Mouse (Mus musculus): ENCODE data around the gene Emc4.

The Emc4 gene

DNA sequence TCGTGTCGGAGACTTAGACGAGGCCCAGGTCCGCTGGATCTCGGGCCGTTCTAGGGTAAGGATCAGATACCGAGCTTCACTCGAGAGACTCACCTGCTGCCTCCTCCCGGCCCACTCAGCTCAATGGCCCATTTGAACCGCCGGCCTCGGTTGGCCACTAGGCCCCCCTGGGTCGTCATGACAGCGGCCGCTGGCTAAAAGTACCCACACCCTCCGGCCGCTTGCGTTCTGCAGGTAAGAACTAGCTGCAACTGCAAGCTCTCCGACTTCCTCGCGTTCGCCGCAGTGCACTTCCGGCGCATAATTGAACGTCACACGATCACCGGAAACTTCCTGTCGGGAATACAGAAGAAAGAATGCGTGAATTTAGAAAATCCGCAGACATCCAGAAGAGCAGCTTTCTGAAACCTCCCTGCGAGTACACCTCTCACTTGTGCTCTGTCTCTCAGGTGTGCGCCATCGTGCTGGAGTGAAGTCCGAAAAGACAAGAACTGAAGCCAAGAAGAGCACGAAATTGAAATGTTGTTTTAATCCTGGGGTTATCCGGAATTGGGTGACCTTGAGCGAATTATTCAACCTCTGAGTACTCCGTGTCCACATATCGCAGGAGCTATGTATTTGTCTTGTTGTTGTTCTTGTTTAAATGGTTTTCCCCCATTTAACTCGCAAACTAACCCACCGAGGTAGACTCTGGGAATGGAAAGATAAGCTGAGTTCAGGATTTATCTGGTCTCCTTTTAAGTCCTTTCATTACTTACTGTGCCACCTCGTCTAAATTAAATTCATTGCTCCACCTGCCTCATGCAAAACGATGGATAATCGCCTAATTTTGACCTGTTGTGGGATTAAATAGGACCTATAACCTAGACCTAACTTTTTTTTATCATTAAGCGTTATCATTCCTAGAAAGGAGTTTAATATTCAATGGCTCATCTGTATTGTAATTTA is at the start of gene Emc4:
Gene Emc4 (minus strand): TSS at position 302 of the 948 bp plus-strand sequence.
- peak; percentile 94 for DNase-seq (ENCODE audit: low read depth)

DNA sequence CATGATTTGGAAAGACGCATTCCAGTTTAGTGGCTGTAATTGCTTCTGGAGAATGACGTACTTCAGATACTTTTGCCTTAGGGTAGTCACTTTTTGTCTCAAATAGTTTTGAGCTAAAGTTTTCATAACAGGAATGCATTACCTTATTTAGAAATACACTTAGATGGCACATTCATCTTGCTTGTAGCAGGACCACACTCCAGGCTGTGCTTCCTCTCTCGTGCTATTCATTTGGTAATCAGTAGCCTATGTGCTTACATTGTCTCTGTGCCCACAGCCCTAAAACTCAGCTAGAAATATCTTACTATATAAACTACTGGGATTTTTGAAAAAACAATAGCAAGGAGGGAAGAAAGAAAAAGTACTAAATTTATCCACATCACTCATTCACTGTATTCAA is 39.2 kb upstream of the Emc4 start:
- DNase-seq (ENCODE audit: low read depth), result no peak

DNA sequence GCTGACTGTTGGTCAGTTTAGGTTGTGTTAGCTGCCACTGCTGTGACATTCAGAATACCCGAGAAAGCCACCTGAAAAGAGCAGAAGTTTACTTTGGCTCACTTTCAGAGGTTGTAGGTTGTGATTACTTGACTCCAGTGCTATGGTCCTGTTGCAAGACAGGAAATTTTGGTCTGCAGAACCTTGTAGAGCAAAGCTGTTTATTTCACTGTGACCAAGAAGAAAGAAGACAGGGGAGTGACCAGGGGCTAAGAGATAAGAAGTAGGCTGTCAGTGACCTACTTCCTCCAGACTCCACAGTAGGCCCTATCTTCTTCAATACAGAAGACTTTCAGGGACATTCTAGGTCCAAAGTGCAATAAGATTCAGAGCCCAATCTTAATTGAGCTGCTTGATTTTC is 28.8 kb upstream of the Emc4 start:
- peak; percentile 95 for DNase-seq (ENCODE audit: low read depth)

DNA sequence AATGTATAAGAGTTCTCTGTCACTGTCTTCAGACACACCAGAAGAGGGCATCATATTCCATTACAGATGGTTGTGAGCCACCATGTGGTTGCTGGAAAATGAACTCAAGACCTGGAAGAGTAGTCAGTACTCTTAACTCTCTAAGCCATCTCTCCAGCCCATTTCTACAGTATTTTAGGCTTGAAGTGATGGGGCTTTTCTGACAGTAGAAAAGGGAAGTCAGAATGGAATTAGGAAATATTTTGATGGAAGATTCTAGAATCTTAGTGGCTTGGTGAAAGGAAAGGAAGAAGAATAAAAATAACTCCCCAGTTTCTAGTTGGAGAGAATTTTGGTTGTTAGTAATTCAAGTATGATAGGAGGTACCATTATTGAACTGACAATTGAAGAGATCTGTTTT is 26.1 kb upstream of the Emc4 start:
- peak; percentile 38 for DNase-seq (ENCODE audit: low read depth)

DNA sequence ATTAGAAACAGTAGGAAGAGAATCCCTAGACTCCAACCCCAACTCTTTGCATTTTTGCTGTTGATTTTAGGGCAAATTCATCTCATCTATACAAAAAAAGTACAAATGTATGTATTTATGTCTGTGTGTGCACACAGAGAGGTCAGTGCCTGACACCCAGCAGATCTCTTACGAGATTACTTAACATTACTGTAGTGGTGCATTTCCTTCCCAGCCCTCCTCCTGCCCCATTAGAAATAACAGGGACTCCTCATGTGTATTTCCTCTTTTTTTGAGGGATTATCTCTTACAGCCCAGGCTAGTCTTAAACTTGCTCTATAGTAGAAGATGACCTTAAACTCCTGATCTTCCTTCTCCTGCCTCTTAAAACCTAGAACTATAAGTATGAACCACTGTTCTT is 24.9 kb upstream of the Emc4 start:
- peak; percentile 44 for DNase-seq (ENCODE audit: low read depth)

DNA sequence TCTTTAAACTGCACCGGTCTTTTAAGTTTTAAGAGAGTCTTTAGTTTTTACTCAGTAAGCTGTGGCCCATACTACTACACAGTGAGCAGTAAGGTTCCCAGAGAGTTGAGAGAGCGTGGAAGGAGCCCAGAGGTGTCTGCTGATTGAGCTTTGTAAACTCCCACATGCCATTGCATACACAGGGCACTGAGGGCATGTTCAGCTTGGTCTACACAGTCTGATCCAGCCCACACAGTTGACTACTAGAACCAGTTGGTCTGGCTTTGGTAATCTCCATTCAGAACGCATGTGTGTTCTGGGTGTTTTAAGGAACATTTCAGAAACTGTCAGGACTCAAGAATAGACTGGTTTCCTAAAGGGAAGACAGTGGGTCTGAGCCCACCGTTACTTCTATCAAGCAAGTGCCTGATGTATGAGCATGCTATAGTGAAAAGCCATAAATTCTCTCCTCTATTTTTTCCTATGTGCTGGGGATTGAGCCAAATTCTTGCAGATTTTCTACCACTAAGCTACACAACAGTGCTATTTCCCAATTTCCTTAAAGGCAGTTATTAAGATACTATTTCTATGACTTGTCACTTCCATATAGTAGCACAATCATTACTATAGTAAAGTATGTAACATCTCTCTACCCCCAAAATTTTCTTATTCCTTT is 23.6 kb upstream of the Emc4 start:
- peak; percentile 49 for DNase-seq (ENCODE audit: low read depth)

DNA sequence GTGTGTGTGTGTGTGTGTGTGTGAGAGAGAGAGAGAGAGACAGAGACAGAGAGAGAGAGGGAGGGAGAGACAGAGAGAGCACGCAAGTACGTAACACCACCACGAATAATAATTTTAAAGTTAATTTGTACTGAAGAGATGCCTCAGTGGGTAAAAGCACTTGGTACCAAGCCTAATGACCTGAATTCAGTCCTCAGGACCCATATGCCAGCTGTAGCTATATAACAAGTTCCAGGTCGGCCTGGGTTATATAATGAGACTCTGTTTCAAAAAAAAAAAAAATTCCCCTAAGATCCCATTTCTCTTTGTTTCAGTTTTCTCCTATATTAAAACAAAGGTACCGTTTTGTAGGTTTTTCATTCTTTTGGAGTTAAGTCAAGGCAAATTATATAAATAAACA is 23.0 kb upstream of the Emc4 start:
- DNase-seq (ENCODE audit: low read depth), result no peak

DNA sequence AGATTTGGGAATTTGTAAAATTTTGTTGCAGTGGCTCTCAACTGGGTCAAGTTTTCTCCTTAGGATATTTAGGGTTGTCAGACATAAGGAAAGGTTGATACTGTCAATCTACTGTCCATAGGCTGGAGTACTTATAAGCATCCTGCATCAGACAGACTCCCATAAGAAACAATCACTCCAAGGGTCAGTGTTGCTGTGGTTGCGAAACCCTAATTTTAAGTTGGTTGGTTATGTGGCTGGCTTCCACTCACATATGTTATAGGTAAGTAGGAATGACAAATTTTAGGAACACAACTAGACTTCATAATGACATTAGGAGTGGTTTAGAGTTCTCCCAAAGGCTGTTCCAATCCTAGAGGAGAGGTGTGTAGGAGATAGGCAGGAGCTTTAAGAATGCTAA is 13.4 kb upstream of the Emc4 start:
- DNase-seq (ENCODE audit: low read depth), result no peak

DNA sequence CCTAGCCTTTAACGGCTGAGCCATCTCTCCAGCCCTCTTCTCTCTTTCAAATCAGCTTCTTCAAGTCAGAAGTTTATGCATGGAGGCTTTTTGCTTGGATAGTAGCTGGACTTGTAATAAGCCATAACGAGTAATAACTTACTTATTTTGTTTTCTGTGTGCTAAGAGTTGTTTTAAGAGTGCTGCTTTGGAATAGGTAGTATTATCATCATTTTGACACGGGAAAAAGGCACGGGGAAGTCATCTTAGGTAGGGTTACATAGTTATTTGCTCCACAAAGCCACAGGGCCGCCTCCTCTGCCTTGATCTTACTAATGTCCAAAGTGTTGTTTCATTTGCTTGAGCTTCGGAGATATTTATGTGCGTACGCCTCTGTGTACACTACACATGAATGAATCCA is 12.3 kb upstream of the Emc4 start:
- DNase-seq (ENCODE audit: low read depth), result peak; percentile 44

DNA sequence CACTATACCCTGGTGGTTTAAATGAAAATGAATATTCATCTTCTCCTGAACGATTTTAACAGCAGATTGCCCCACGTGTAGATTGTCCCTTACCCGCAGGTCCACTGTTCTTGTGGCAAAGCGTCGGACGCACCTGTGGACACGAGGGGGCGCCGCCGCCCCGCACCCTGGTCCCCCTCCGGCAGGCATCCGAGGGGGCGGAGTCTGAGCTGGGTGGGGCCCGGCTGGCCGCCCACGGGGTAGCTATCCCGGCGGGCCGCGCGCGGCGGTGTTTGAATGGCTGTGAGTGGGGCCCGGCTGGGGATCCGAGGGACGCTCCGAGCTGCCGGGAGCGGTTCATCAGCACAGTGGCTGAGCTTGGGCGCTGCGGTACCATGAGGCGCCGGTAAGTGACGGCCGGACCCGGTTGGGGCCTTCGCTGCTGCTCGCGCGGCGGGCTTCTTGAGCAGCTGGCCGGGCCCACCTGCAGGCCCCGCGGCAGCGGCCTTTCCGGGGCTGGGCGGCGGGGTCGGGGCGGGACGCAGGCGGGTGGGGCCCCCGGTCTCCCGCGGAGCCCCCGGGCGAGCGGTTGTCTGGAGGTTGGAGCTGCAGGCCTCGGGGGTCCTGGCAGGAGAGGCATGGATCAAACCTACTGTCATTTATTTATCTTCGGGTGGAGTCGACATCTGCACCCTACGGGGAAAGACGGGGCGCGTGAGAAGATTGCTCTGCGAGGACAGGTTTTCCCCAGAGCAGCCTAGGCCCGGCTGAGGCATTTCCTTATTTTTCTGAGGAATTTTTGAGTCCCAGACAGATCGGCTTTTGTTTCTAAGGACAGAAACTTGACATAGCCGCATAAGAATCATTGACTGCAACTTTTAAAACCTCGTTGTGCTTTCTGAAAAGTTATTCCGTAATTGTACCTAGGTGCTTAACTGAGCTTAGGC is 11.4 kb upstream of the Emc4 start, which contains the start of gene Katnbl1:
Gene Katnbl1 (plus strand): TSS at position 239 of the 926 bp plus-strand sequence.
- peak; percentile 91 for DNase-seq (ENCODE audit: low read depth)

DNA sequence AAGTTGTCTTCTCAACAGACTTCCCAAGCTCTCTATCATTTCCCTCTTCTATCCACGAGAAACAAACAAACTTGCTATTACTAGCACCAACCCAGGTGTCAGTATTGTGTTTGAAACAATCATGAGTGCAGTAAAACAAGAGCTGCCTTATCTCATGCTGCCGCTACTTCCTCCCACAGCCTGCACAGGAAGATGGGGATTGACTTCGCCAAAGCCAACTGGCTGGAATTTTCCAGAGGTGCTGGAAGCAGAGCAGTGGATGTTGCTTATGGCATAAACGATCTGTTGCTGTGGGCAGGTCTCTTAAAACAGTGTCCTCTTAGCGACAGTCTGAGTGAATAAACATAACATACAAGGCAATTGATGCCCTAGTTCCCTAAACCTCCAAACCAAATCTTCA is 6.8 kb upstream of the Emc4 start:
- DNase-seq (ENCODE audit: low read depth), result peak; percentile 71

DNA sequence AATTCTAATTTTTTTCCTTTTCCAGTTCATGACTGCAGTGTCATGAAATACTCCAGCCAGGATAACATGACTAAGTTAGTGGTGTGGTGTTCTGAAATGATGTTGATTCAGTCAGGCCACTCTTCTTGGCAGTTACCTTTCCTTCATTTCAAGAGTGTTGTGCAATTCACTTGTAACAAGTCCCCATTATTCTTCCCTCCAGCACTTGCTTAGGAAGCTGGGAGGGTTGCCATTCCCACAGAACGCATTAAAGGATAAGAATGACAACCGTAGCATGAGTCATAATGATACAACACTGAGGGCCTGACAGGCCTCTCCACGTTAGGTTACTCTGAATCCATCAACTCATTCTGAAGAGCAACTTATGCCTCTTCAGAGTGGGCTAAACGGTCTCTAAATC is 5.3 kb upstream of the Emc4 start:
- DNase-seq (ENCODE audit: low read depth), result peak; percentile 38

DNA sequence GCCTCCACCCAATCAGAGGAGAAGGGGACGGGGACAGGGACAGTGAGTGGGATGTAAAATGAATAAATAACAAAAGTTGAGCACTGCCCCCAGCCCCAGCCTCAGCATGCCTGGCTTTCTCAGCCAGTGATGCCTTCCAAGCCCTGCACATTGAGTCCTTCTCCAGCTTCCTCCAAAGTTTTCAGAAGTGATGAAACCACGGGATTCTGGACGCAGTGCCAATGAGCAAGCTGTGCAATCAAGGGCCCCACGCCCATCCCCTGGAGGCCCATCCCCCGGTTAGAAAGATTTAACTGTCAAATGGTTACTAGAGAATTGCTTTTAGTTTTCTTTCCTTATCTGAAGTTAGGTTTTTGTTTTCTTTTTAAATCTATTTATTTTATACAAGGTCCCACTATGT is 2.1 kb upstream of the Emc4 start:
- DNase-seq (ENCODE audit: low read depth), result no peak

DNA sequence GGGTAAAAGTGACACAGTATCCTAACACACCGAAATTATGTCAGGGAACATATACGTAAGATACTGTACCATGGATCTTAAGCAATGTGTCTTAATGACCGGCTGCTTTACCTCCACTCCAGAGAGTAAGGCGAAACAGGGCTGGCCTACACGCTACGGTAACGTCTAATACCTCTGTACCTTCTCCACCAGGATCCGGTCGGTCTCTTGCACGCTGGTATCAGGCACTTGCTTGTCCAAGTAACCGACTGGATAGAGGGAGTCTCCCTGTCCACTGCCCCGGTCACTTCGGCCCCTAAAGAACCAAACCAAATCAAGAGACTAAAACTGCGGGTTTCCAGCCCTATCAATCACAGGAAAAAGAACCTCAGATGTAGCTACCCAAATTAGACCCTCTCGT is 605 bp downstream of the Emc4 start:
- no peak for DNase-seq (ENCODE audit: low read depth)

DNA sequence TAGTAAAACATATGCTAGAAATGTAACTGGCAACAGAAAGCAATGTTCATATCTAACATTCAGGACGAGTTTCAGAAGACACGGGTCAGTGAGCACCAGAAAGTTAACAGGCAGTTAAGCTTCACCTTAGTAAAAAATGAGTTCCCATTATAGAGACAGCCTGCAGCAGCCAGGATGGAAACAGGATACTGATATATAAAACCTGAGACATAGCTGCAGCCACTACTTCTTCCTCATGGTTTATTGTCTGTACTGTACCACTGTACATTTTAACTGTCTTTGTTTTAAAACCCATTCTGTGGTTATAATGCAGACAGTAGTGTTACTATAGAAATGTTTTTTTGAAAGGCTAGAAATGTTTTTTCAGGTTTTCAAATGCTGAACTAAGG is 7.1 kb downstream of the Emc4 start:
- no peak for DNase-seq (ENCODE audit: low read depth)

DNA sequence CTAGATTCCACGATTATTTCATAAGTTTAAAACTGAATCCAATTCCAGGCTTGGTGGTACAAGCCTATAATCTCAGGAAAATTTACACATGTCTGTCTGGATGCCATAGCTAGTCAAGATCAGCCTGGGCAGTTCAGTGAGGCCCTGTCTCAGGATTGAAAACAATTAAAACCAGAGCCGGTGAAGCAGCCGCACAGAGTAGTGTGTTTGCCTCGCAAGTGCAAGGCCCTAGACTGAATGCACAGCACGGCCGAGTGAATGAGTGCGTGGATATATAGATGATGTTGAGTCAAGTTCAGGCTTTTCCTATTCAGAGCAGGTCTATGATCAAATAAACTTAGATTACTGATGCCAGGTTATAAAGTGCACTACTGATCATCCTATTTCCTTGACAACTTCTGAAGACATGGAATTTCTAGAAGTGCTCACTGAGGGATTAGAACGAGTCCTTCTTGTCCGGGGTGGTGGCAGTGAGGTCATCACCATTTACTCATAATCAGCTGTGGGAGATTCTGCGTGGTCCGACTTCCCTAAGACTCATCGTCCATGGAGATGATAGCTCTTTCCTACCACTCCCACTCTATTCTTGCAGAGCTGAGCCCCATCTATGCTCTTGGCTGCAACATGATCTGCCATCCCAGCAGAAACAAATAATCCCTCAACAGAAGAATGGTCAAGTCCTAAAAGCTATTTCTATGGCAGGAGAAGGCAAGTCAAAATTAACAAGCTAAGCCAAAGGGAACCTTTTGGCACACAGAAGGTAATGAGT is 7.6 kb downstream of the Emc4 start:
- no peak for DNase-seq (ENCODE audit: low read depth)

DNA sequence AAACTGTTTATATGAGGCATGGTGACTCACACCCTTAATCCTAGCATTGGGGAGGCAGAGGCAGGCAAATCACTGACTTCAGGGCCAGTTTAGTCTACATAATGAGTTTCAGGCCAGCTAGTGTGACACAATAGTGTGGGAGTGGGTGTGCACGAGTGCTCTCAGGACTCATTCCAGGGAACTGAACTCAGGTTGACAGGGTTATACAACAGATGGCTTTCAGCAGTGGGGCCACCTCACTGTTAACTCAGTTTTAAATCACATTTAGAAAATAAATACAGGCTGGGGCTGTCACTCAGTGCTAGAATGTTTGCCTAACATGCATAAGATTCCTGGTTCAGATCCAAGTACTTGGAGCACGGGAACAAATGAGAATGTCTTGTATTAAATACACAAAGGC is 8.2 kb downstream of the Emc4 start:
- no peak for DNase-seq (ENCODE audit: low read depth)

DNA sequence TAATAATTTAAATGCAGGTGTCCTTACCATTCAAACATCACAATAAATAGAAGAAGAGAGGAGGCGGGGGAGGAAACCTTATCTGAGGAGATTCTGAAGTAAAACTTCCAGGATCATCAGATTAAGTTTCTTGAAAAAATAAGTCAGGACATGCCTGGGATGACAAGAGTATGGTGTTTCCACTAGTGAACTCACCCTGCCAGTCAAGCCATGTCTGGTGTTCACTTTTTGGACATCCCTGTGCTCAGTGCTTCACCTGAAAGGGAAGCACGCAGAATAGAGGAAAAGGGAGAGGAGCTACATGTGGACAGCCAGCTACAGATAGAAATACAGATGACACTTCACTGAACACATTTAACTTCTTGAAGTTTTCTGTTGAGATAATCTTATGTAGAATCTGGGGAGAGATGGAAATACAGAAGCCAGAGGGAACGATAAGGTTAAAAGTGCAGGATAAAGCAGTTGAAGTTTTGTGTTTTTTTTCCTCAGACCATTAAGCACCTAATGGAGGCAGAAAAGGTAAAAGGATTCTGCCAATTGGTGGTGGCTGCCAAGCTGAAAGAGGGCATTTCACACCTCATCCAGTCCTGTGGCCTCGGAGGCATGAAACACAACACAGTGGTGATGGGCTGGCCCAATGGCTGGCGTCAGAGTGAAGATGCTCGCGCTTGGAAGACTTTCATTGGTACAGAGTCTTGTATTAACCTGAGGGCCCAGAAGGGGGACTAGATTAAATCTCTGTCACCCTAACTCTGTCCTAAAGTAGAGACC is 14.0 kb downstream of the Emc4 start:
- DNase-seq (ENCODE audit: low read depth), result no peak

DNA sequence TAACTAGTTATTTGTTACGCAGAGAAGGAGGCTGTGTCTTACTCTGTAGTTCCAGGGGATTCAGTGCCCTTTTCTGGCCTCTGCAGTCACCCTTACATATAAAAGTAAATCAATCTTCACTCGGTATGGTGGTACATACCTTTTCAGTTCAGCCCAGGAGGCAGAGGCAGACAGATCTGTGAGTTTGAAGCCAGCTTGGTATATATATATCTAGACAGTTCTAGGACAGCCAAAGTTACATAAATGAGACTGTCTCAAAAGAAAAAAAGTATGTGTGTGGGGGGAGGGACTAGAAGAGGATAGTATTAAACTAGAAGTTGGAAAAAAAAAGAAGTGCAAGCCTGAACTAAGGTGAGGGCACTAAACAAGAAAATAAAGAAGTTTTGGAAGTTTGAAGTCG is 19.6 kb downstream of the Emc4 start:
- DNase-seq (ENCODE audit: low read depth), result no peak

DNA sequence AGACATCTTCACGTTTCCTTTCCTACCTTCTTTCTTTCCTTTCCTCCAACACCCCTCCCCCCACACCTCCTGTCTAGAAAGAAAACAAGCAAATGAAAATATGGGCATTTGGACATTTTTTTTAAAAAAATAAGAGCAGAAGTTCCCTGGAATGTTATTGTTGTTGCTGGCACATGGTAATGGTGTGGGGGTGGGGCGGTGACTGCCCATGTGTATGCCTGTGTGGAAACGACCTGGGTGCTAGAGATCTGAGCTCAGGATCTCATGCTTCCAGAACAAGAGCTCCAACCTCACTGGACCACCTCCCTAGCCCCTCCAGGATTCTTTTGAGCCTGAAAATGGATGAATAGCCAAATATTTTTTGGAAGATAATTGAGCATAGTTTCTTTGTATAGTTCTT is 26.7 kb downstream of the Emc4 start:
- DNase-seq (ENCODE audit: low read depth), result no peak

DNA sequence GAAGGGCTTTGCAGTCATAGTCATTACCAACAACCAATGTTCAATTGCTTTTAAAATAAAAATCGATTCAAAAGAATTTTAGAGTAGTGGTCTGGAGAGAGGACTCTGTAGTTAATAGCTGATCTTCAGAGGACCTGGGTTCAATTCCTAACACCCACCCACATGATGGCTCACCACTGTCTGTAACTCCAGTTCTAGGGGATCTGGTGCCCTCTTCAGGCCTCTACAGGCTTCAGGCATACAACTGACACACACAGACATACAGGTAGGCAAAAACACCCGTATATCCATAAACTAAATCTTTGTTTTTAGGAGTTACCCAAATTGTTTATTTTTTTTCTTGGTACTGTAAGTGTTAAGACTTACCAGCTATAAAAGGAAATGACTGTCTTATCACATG is 28.1 kb downstream of the Emc4 start:
- peak; percentile 54 for DNase-seq (ENCODE audit: low read depth)
